Mouse (Mus musculus) brain, embryonic 14.5 days (tissue): ENCODE data around the gene Gbp10.
"Not testable (repeated sequence)": the region's sequence is repeated elsewhere in the genome, so short reads cannot be mapped to it uniquely, and the experiment has no call there.

Experiments used
- CTCF ChIP-seq: fragments of 200-500 bp; IDR thresholded peaks from 2 replicates; pipeline ENCODE4 v1.5.1; 2012; ENCODE audit warnings: inconsistent platforms, mild to moderate bottlenecking, moderate library complexity, borderline replicate concordance; ENCODE audit not compliant: insufficient read depth, insufficient read length; ENCODE audit errors: extremely low read depth
- POLR2A ChIP-seq: fragments of 200-500 bp; IDR thresholded peaks from 2 replicates; pipeline ENCODE4 v1.6.1; 2012; ENCODE audit warnings: mild to moderate bottlenecking, inconsistent platforms, borderline replicate concordance; ENCODE audit not compliant: poor library complexity, insufficient read depth, insufficient read length, severe bottlenecking; ENCODE audit errors: extremely low read depth

DNA sequence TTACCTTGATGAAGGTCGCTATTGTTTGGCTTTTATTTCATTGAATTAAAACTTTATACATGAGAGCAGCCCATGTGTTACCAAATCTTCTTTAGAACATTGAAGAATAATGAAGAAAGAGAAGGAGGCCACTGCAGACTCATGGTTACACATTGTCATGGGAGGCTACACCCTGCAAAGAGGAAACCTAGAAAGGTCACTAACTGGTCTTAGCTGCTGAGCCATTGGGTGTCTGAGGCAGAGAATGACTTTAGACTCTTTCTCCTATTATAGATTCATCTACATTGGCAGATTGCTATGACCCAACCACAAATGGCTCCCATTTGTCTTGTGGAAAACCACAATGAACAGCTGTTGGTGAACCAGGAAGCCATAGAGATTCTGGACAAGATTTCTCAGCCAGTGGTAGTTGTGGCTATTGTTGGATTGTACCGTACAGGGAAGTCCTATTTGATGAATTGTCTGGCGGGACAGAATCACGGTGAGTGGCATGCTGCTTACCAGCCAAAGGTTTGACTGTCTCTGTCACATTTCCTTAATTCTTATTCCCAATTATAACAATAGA, 38.5 kb downstream of the Gbp10 start:
- not testable (repeated sequence) for TF ChIP-seq POLR2A, CTCF
